Mouse (Mus musculus): ENCODE results near the gene Fbxo36.

DNA sequence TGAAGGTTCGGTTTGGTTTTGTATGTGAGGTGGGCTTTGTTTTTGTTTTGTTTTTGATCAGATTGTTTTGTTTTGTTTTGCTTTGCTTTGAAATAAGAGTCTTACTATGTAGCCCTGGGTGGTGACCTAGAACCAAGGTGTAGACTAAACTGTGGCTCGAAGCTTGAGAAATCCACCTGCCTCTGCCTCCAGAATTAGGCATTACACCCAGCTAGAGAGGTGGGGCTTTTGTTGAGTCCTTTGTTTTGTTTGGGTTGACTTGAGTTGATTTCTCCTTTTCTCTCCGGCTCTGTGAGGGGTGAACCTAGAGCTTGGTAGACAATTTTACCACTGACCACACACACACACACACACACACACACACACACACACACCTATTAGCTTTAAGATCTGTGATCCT lies 1.4 kb downstream of the Fbxo36 start:
- no peak for TF ChIP-seq CTCF (IDR thresholded peaks at IDR 0.05; ENCODE audit: control insufficient read depth, insufficient read depth, insufficient replicate concordance, low read depth, low read length)
- TF ChIP-seq POLR2A (IDR thresholded peaks at IDR 0.05; ENCODE audit: control insufficient read depth, low read depth, low read length): no peak
